Mouse (Mus musculus): Measurements from ENCODE around the gene Tmem116. TPM values are rescaled to one million over a fixed set of nuclear protein-coding genes. Genes with fewer than 3 reads are reported as not detected.

Tmem116 gene
- total RNA-seq (2014; rRNA removed) (0.66 and 4.6 TPM in 2 replicates), polyA plus RNA-seq (2015; fragmentation: Nextera tagmentation; extraction: Ambion mirVana) (2.0 and 2.5 TPM in 2 replicates)

- Histone ChIP-seq H3K4me1 (ENCODE audit: insufficient read depth, low read length) (peaks cover 2% of the 10 kb centered on the region; the same call in 1 of the 2 replicates), H3K9me3 (ENCODE audit: low read length) (no peaks in the 10 kb centered on the region), H3K4me2 (ENCODE audit: low read depth, low read length, poor library complexity, severe bottlenecking) (peak within 1 kb of the TSS; percentile 75), H3K27me3 (ENCODE audit: insufficient read depth, low read length) (no peaks in the 10 kb centered on the region), H3K4me3 (ENCODE audit: low read depth, low read length) (peak within 1 kb of the TSS; percentile 88), H3K9ac (replicated peaks; ENCODE audit: low read length, poor library complexity, severe bottlenecking) (peak within 1 kb of the TSS; percentile 94), H3K27ac (ENCODE audit: low read depth, low read length) (peak within 1 kb of the TSS; percentile 98), H3K36me3 (ENCODE audit: insufficient read depth, low read length) (peaks cover 22% of the 10 kb centered on the region)
- WGBS, result under 1% methylated on average over 17 of the region's 17 CpGs
- DNase-seq (ENCODE audit: low spot score), result peak; percentile 38
- no peak for TF ChIP-seq CTCF (IDR thresholded peaks at IDR 0.05)
- ATAC-seq (ENCODE audit: low FRiP score), result no peak
These were observed at the start of gene Tmem116 for GRCm38 (mm10) chr5:121451644-121452025. Tmem116 (plus strand) TSS chr5:121451893.

- ATAC-seq (ENCODE audit: low FRiP score) (no peak), DNase-seq (ENCODE audit: low spot score) (no peak)
- H3K4me3 ChIP-seq (ENCODE audit: low read depth, low read length), result no peak overlapping the region
- H3K27ac ChIP-seq (ENCODE audit: low read depth, low read length), result no peak overlapping the region
- H3K9me3 ChIP-seq (ENCODE audit: low read length), result no peaks in the 10 kb centered on the region
- peaks cover 30% of the 10 kb centered on the region for H3K36me3 ChIP-seq (ENCODE audit: insufficient read depth, low read length)
- no peaks in the 10 kb centered on the region for H3K4me1 ChIP-seq (ENCODE audit: insufficient read depth, low read length)
- H3K4me2 ChIP-seq (ENCODE audit: low read depth, low read length, poor library complexity, severe bottlenecking), result no peak overlapping the region
- 95% methylated on average over 8 of the region's 8 CpGs for WGBS
- no peak overlapping the region for H3K9ac ChIP-seq (replicated peaks; ENCODE audit: low read length, poor library complexity, severe bottlenecking)
- no peaks in the 10 kb centered on the region for H3K27me3 ChIP-seq (ENCODE audit: insufficient read depth, low read length)
- no peak for TF ChIP-seq CTCF (IDR thresholded peaks at IDR 0.05)
These were observed 43.8 kb upstream of the Tmem116 start for GRCm38 (mm10) chr5:121407856-121408255.

- H3K4me1 ChIP-seq (ENCODE audit: insufficient read depth, low read length), result no peaks in the 10 kb centered on the region
- ATAC-seq (ENCODE audit: low FRiP score) (no peak), DNase-seq (ENCODE audit: low spot score) (no peak)
- no peak overlapping the region for H3K27ac ChIP-seq (ENCODE audit: low read depth, low read length)
- H3K4me3 ChIP-seq (ENCODE audit: low read depth, low read length), result no peak overlapping the region
- no peak overlapping the region for H3K4me2 ChIP-seq (ENCODE audit: low read depth, low read length, poor library complexity, severe bottlenecking)
- H3K9ac ChIP-seq (replicated peaks; ENCODE audit: low read length, poor library complexity, severe bottlenecking), result no peak overlapping the region
- no peaks in the 10 kb centered on the region for H3K9me3 ChIP-seq (ENCODE audit: low read length)
- TF ChIP-seq CTCF (IDR thresholded peaks at IDR 0.05), result no peak
- peaks cover 53% of the 10 kb centered on the region for H3K36me3 ChIP-seq (ENCODE audit: insufficient read depth, low read length)
- no peaks in the 10 kb centered on the region for H3K27me3 ChIP-seq (ENCODE audit: insufficient read depth, low read length)
- WGBS, result 98% methylated on average over 4 of the region's 4 CpGs
These were observed 40.7 kb upstream of the Tmem116 start for GRCm38 (mm10) chr5:121410975-121411374.

GRCm38 (mm10) chr5:121420721-121421120 is 31.0 kb upstream of the Tmem116 start:
- no peak overlapping the region for H3K27ac ChIP-seq (ENCODE audit: low read depth, low read length)
- H3K4me2 ChIP-seq (ENCODE audit: low read depth, low read length, poor library complexity, severe bottlenecking), result no peak overlapping the region
- no peaks in the 10 kb centered on the region for H3K9me3 ChIP-seq (ENCODE audit: low read length)
- no peak overlapping the region for H3K9ac ChIP-seq (replicated peaks; ENCODE audit: low read length, poor library complexity, severe bottlenecking)
- 93% methylated on average over 9 of the region's 9 CpGs for WGBS
- no peaks in the 10 kb centered on the region for H3K27me3 ChIP-seq (ENCODE audit: insufficient read depth, low read length)
- TF ChIP-seq CTCF (IDR thresholded peaks at IDR 0.05), result no peak
- H3K36me3 ChIP-seq (ENCODE audit: insufficient read depth, low read length), result peaks cover 81% of the 10 kb centered on the region
- DNase-seq (ENCODE audit: low spot score) (no peak), ATAC-seq (ENCODE audit: low FRiP score) (no peak)
- H3K4me3 ChIP-seq (ENCODE audit: low read depth, low read length), result no peak overlapping the region
- no peaks in the 10 kb centered on the region for H3K4me1 ChIP-seq (ENCODE audit: insufficient read depth, low read length)

- DNase-seq (ENCODE audit: low spot score) (no peak), ATAC-seq (ENCODE audit: low FRiP score) (no peak)
- 96% methylated on average over 6 of the region's 6 CpGs for WGBS
- H3K27me3 ChIP-seq (ENCODE audit: insufficient read depth, low read length), result no peaks in the 10 kb centered on the region
- H3K27ac ChIP-seq (ENCODE audit: low read depth, low read length), result no peak overlapping the region
- H3K36me3 ChIP-seq (ENCODE audit: insufficient read depth, low read length), result peaks cover 83% of the 10 kb centered on the region
- no peak overlapping the region for H3K4me3 ChIP-seq (ENCODE audit: low read depth, low read length)
- H3K9me3 ChIP-seq (ENCODE audit: low read length), result no peaks in the 10 kb centered on the region
- no peak for TF ChIP-seq CTCF (IDR thresholded peaks at IDR 0.05)
- H3K9ac ChIP-seq (replicated peaks; ENCODE audit: low read length, poor library complexity, severe bottlenecking), result no peak overlapping the region
- no peaks in the 10 kb centered on the region for H3K4me1 ChIP-seq (ENCODE audit: insufficient read depth, low read length)
- no peak overlapping the region for H3K4me2 ChIP-seq (ENCODE audit: low read depth, low read length, poor library complexity, severe bottlenecking)
These were observed 28.9 kb upstream of the Tmem116 start for GRCm38 (mm10) chr5:121422787-121423186.

GRCm38 (mm10) chr5:121423297-121423696 is 28.4 kb upstream of the Tmem116 start:
- Histone ChIP-seq H3K9ac (replicated peaks; ENCODE audit: low read length, poor library complexity, severe bottlenecking) (no peak overlapping the region), H3K27ac (ENCODE audit: low read depth, low read length) (no peak overlapping the region), H3K4me3 (ENCODE audit: low read depth, low read length) (no peak overlapping the region), H3K4me2 (ENCODE audit: low read depth, low read length, poor library complexity, severe bottlenecking) (no peak overlapping the region), H3K36me3 (ENCODE audit: insufficient read depth, low read length) (peaks cover 85% of the 10 kb centered on the region), H3K4me1 (ENCODE audit: insufficient read depth, low read length) (no peaks in the 10 kb centered on the region), H3K27me3 (ENCODE audit: insufficient read depth, low read length) (no peaks in the 10 kb centered on the region), H3K9me3 (ENCODE audit: low read length) (no peaks in the 10 kb centered on the region)
- DNase-seq (ENCODE audit: low spot score) (no peak), ATAC-seq (ENCODE audit: low FRiP score) (no peak)
- WGBS, result 95% methylated on average over 10 of the region's 10 CpGs
- no peak for TF ChIP-seq CTCF (IDR thresholded peaks at IDR 0.05)
